Mouse (Mus musculus) thymus, postnatal 4 days (tissue): ENCODE measurements around the gene Farp1.

Experiments used
- DNase-seq: peaks from one replicate; pipeline ENCODE4 v3.0.0; 2021

Farp1 gene

DNA sequence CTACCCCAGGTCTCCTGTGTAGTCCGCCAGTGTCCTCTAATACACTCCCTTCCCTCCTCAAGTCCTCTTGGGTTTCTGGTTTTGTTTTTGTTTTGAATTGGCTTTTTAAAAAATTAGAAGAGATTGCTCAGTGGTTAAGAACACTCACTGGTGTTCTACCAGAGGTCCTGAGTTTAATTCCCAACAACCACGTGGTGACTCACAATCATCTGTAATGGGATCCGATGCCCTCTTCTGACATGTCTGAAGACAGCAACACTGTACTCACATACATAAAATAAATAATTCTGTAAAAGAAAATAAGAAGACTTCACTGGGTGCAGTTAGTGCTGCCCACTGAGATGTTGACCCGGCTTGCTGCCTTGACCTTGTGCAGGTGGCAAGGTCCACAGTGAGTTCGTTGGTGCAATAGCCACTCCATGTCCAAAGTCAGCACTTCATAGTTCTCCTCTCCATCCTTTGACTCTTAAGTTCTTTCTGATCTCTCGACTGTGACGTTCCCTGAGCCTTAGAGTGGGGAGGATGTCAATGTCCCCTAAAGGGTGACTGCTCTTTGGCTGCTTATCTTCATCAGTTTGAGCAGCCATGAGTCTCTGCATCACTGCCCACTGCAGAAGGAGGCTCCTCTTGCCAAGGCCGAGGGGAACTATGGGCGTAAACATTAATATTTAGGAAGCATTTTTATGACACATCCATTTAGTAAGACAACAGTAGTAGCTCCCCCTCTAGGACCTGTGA, 194.2 kb downstream of the Farp1 start:
- DNase-seq = no peak

DNA sequence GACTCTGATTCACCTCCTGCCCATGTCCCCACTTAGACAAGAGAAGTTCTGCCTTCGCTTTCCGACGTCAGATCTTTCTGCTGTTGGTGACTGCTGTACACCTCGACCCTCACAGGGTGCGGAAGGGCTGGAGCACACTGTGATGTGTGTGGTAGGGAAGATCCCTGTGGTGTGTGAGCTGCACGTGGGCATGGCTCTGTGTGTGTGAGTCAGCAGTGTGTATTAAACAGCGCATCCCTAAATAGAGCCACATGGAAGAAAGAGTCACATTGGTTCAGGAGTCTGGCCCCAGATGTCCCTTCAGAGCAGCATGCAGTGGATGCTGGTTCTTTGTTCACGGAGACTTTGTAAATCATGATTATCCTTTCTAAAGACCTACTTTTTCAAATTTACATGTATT, 196.2 kb downstream of the Farp1 start:
- DNase-seq = no peak

DNA sequence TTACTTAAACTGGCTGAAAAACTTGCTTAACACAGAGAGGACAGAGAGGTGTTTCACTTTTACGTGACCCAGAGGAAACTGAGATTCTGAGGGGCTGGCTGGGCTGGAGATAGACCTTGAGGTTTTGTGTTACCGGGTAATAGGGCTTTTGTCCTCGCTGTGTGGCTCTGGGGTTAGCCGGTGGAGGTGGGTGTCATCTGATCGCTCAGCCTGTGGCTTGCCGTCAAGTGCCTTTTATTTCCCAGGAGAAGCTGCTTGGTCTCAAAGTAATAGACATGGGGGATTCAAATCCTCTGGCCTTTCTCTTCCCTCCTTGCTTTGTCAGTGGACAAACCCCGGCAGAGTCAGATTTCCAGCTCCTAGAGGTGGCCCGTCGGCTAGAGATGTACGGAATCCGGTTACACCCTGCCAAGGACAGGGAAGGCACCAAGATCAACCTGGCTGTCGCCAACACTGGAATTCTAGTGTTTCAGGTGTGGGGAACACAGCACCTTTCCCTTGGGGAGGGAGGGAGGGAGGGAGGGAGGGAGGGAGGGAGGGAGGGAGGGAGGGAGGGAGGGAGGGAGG, 199.8 kb downstream of the Farp1 start:
- DNase-seq = no peak

DNA sequence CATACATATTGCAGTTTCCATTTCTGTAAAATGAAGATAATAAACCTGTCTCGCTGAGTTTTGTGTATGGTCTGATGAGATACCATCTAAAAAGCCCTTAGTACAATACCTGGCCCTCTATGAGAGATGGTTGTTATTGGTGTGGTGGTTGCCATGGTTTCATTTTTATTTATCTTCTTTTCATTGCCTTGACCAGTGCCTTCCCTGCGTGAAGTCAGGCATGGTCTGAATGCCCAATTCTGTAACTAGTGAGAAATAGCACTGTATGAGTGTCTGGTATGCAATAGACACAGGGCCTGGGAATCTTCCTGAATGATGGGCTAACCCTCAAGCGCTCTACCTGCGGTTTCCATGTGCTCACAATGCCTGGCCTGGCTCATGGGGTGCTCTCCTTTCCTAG, 201.7 kb downstream of the Farp1 start:
- no peak for DNase-seq

DNA sequence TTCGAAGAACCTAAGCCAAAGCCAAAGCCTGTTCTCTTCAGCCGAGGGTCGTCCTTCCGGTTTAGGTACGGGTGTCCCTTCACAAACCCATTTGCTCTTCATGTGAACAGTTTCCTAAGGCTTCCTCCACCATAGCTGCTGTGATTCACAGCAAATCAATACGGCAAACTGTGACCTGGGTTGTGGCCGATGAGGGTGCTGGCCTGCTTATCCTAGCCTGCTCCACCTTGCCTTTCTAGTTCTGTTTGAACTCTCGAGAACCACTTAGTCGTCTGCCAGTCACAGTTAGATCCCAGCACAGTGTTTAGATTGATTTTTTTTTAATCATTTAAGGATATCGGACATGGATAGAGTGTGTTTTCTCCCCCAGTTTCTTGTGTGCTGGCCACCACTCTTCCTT, 203.7 kb downstream of the Farp1 start:
- no peak for DNase-seq

DNA sequence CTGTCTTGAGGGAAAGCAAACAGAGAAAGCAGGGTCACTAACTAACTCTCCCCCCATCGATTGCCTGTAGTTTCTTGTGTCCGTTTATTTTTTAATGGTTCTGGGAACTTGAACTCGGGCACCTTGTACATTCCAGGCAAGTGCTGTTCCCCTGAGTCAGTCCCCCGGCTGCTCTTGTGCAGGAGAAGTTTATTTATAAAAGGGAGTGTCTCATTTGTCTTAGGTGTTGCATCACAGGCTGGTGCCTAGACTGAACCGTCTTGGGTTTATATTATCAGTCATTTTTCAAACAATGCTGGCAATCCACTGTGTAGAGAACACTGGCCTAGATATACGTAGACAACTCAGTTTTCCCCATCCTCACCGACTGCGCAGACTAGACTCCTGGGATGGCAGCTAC, 204.4 kb downstream of the Farp1 start:
- DNase-seq = no peak

DNA sequence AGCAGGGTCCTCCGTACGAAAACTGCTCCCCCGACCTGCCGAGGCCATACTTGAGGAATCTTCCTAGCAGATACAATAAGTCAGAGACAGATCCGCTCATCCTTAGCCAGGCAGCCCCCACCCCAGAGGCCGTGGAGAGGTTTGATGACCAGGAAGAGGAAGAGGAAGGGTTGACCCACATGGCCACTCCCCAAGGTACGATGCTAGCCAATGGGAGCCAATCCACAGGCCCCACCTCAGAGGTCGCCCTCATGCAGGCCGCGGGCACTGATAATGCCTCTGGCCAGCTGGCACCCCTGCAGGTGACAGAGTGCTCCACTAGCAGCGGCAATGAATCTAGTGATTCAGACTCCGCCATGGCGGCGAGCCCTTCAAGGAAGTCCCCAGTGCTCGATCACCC, 209.1 kb downstream of the Farp1 start:
- DNase-seq = no peak

DNA sequence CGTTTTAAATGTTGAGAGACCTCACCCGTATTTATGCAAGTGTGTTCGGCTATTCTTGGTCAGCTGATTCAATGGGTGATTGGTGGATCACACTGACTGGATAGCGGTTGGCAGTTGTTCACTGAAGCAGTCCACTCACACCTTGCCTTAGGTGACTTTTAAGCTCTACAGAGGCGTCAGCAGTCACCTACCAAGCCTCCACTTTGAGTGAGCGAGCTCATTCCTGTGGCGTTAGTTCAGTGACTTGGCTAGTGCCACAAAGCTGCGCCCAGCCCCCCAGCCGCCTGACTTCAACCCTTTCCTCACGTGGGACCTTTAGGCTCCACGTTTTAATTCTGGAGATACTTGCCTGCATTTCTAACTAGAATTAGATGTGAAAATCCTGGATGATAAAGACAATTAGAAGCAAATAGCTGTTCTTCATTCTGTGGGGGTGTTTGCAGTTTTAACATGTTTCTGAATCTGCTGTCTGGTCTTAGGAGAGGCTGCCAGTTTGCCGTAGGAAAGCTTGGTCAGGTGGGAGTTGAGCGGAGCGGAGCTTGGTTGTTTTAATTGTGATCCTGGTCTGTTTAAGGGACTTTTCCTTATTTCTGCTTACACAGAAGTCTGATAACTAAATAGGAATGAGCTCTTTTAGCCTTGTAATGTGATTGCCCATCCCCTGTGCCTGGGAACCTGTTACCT, 211.2 kb downstream of the Farp1 start:
- no peak for DNase-seq

DNA sequence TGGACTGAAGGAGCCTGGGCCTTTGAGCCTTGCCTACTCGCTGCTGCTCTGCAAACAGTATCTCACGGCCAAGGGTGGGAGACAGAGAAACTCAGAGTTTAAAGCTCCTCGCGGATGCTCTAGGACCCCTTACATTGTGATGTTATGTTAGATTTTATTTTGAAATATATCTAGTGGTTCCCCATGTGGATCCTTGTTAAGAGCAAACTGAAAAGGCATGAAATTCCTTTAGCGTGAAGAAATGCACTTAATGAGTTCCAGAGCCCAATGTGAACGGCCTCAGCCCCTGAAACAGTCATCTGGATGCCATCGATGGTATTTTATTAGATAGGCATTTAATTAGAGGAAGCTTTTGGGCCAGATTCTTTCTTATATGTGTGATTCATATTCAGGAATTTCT, 212.3 kb downstream of the Farp1 start:
- DNase-seq = no peak

DNA sequence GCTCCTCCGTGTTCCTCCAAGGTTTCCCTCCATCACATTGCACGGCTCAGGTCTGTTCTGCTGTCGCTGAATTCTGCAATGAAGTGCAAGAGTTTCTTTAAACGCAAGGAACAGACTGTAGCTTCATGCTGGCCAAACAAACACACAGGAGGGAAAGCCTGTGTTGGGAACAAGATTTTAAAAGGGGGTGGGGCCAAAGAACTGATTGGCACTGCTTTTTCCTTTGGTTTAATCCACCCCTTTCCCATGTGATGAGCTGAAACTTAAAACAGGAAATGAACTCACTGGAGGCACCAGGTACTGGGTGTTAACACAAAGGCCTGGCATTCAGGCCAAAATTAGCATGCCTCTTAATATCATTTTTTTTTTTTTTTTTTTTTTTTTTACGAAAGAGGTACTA, 213.3 kb downstream of the Farp1 start:
- DNase-seq = no peak

DNA sequence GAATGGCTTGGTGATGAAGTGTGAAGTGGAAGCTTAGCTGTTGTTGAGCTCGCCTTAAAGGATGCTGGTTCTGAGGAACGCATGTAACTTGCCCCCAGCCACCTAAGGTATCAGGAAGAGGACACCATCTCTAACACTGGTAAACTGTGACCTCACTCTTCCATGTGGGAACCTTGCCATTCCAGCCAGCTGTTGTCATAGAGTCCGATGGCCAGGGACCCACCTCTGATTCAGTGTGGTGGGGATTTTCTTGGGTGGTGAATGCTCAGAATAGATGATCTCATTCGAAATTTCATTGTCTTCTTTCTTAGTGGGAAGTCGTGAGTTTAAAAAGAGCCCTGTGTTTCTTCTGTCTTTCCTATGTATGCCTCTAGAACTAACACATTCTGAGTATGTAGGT, 216.1 kb downstream of the Farp1 start:
- DNase-seq = no peak

DNA sequence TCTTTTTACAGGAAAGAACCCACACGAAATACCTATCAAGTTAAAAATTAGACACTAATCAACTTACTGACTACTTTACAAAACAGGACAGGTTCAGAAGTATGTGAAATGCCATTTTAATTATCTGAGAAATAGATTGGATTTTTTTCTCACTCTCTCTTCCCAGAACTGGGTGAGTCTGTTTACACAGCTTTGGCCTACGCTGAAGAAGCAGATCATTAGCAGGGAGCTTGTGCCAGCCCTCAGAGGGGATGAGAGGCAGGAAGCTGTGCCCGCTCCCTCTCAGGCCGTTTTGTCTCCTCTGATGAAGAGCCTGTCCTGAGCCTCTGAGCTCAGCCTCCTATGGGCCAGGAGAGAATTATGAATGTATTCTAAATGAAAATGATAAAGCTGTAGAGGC, 216.7 kb downstream of the Farp1 start:
- DNase-seq = no peak

DNA sequence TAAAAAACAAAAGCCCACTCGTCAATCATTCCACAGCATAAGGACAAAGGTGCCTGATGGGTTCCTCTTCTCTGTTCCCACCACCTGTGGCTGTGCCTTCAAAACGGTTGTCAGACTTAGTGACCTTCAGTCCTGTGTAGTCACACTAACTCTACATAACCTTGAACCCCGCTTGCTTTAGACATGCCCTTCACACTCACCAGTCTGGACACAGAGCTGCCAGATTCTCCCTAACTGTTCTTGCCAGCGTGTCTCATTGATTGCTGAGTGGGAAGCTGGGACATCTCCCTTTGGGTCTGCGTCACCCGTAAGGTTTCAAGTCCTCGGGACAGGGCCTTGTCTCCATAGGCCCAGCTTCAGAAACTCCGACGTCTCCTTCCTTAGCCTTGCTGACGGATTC, 217.5 kb downstream of the Farp1 start:
- DNase-seq = no peak

DNA sequence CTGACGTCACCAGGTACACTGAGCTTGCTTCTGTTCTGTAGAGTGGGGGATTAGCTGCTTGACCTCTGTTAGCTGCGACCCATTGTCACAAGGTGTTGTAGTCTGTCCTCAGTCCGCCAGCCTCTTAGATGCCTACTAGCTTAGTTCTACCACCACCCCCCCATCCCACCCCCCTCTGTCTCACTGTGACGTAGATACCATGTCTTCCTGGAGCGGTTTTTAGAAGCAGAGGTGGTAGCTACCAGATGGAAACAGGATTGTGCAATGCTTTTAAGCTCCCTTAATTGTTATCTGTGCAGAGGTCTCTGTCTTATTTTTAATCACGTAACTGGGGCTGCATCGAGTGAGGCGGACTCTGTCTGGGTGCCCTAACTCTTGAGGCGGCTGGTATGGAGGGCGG, 219.9 kb downstream of the Farp1 start:
- DNase-seq = no peak

DNA sequence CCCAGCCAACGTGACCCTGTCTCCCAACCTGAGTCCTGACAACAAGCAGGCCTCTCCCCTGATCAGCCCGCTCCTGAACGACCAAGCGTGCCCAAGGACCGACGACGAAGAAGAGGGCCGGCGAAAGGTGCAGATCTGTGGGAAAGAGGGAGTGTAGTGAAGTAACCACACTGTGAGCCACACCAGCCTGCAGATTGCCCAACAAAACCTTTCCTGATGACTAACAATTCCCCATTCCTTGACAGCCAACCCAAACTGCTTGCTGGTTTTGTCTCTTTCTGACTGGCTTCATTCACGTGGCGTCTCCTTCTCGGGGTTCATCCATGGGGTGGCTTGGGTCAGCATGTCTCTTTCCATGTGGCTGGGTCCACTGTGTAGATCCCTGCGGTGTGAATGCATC, 220.5 kb downstream of the Farp1 start:
- no peak for DNase-seq

DNA sequence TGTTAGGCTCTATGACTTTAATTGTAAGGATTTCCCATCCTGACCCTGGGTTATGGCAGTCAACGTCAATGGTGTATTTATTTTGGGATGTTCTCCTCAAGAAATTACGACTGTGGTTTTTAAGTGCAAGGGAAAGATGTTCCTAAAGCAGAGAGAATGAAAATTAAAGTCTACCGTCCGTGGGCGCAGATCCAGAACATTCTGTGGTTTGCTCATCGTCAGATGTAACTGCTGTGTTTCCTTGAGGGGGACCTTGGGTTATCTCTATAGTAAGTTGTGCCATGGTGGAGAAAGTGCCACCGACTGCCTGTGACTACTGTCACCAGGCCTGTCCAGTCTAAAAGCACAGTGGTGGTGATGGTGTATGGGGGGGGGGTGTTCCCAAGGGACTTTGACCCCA, 221.9 kb downstream of the Farp1 start:
- DNase-seq = no peak

DNA sequence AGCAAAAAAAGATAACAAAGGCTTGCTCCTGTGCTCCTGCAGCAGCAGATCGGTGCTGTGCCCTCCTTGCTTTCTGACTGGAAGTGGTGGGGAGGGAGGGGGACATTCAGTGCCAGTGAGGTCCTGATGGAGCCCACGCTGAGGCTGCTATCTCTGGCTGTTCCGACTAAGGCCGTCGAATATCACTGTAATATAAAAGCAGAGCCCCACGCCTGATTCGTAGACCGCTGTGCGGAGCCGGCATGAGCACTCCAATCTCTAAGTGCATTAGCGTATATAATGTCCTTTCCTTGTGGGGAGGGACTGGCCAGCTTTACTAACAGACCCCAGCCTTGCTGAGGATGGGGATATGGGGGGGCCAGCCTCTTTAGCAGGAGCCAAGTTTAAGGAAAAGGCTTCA, 224.3 kb downstream of the Farp1 start:
- DNase-seq = no peak

DNA sequence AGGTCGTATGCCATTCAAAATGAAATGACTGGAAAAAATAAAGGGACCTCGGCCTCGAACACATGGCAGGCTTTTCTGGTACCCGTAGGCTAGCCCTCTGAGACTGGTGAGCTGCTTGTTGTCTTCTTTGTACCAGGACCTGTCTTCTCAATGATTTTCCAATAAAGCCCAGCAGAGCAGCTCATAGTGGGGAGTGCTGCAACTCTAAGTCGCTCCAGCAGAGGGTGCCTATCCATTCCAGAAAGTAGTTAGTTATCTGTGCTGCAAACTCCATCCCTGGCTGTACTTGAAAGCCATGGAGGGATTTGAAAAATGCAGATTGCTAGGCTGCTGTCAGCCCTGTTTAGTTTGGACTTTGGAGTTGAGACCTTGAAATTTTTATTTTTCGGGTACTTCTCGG, 224.8 kb downstream of the Farp1 start:
- DNase-seq = peak; percentile 69

DNA sequence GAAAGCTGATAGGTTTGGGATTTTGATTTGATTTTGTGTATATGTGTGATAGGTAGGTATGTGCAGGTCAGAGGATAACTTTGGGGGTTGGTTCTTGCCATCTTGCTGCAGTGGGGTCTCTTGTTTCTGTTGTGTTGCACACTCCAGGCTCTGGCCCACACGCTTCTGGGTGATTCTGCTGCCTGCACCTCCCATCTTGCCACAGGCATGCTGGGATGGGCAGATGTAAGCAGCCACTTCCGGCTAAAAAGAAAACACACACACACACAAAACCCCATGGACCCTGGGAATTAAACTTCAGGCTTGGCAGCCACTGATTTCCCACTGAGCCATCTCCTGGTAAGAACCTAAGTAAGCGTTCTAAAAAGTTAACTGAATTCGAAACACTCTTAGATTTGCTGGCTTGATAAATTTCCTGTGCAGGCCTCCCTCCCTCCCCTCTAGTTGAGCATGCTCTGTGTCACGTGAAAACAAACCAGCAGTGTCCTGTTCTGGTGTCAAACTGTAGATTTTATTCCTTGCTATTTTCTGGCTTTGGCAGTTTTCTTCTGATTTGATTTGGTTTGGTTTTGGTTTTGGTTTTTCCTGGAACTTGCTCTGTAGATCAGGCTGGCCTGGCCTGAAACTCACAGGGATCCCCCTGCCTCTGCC, 226.4 kb downstream of the Farp1 start:
- DNase-seq = no peak

DNA sequence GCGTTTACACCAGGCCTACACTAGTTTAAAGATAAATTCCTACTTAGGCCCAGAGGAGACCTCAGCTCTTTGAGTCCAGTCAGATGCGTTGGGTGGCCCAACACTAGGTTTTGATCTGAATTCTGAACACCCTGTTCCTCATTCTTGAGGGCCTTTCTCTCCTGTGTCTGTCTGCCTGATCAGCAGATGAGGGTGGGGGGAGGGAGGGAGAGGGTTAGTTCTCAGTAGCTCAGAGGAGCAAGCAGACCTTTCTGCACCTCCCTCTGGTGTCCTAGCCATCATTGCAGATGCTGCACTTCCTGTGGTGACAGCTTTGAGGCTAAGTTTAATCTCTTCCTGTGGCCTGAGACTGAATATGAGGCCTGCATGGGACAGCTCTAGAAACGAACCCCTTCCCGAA, 227.6 kb downstream of the Farp1 start:
- no peak for DNase-seq

DNA sequence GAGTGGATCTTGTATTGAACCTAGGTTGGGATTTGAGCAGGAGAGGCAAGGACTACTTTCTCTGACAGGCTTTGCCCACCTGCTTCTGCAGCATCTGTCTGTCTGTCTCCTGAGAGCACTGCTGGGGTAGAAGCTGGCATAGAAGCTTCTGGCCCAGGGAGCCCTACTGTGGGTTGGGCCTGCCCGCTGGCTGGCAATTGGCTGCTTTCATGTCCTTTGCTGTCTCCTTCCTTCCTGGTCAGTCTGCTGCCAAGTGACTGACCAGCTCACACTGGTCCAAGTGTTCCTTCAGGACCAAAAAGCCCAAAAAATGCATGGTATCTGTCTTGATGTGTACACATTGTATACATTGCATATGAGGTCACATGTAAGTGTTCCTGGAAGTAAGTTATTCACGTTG, 228.9 kb downstream of the Farp1 start:
- DNase-seq = no peak

DNA sequence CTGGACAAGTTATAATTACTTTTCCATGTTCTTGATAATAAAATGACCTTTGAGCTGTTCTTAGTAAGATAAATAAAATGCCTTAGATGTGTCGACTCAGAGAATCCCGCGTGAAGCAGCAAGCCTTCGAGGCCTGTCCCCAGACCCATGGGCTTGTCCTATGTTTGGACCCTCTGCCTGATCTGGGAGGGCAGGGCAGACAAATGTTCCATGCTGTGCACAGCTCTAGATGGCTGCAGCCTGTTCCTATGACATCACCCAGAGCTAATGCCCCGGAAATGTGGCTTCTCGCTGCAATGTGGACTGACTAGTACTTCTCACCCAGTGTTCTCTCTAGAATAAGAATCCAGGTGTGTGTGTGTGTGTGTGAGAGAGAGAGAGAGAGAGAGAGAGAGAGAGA, 229.5 kb downstream of the Farp1 start:
- no peak for DNase-seq

DNA sequence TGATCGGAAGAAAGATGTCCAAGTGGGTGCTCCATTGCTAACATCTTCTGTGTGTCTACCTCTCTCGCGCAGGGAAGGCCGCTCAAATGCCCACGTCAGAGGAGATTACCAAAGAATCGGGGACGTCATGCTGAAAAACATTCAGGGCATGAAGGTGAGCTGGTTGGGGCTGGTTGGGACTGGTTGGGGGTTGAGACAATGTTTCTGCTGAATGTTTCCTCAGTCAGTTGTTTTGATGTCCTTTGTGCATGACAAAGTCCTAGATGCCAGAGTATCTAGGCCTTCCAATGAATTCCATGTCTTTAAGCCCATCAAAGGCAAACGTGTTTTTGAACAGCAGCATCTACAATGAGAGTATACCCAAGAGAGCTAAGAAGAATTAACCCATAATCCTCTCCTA, 232.8 kb downstream of the Farp1 start:
- DNase-seq = no peak

DNA sequence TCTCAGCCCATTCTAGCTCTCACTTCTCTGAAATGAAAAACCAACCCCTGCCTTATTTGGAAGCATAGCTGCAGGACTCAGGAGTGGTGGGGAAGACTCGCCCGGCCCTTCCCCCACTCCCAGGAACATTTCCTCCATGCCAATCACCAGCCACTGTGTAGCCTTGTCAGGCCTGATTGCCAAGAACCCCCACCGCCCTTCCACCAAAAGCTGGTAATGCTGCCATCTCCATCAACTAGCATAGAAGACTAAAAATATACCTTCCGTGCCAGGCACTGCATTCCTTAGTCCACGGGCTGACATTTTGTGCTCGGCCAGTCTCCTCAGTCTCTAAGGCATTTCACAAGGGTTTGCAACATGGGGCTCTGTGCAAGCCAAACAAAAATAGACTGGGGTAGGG, 235.5 kb downstream of the Farp1 start:
- no peak for DNase-seq
